Mouse (Mus musculus) neutrophil, adult 59 days (primary cell): ENCODE results near the gene Gstm2. TPM values are rescaled to one million over a fixed set of nuclear protein-coding genes. Genes with fewer than 3 reads are reported as not detected.

Experiments
- total RNA-seq, 2 experiments: library from RNA; stranded (reverse); gene quantifications; 1 replicate in 1 of 2; 2 replicates in 1 of 2; pipeline ENCODE4 v1.2.4; 2023

The Gstm2 gene
- total RNA-seq = not detected

GRCm38 (mm10) chr3:107986041-107986562, at the start of gene Gstm2:
Gstm2 (minus strand) TSS chr3:107986453.

DNA sequence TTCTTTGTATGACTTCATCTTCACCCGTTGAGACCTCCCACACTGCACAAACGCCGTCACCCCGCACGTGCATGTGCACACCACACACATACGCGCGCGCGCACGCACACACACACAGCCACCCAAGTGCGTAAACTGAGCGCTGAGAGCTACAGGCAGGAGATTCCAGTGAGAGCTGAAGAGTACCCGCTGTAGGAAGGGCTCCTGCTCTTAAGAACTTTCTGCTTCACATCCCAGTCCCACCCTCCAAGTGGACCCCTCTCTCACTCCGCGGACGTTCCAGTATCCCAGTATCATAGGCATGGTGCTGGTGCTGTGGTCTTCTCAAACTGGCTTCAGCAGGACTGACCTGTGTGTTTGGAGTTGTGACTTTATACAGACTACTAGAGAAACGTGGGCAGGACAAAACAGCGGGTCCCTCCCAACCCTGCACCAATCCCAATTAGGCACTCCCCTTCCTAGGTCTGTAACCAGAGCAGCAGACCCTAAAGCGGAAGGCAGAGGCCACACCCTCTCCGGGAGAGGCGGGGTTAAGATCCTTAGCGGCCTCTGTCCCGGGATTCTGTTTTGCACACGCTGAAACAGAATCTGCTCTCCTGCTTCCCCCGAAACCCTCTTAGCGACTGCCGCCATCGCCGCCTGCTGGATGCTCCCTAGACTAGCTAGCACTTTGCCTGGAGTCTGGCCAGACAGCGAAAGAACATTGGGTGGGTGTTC, 31.4 kb upstream of the Gstm2 start, which contains the start of gene Gstm1:
Gstm1 (minus strand) TSS at position 501 of the 717 bp plus-strand sequence.

DNA sequence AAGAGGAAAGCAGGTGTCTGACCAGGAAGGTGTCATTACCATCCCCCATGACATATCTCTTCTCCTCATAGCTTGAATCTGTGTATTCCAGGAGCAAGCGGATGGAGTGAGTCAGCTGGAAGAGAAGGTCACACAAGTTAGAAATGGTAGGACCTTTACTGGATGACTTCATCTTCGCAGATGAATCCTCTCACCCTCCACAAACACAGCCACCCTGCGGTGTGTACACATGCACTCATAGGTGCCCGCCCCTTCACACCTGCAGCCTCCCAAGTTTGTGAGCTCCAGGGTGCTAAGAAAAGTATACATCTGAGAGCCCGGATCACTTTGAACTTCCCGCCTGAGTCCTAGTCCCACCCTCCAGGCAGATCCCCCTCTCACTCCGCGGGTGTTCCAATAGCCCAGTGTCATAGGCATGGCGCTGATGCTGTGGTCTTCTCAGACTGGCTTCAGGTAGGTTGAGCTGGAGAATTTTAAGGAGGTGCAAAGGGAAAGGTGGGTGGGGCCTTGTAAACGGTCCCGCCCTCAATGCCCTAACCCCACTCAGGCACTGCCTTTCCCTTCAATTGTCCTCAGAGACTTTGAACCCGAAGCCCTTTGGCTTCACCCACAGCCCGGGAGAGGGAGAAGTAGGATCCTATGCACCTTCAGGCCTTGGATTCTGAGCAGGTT, 17.4 kb downstream of the Gstm2 start, which contains the start of gene Gstm3:
Gstm3 (minus strand) TSS at position 560 of the 672 bp plus-strand sequence.

GRCm38 (mm10) chr3:107943239-107943990, 42.8 kb downstream of the Gstm2 start, which contains the start of gene Gstm6:
Gstm6 (minus strand) TSS chr3:107943749.

Other genes starting within 250 kb of the Gstm2 start
- gene Csf1, start 226.0 kb downstream of the Gstm2 start, total RNA-seq = 10 to 100 TPM; 34.4 to 38.2 TPM
- not detected for gene Eps8l3, start 109.2 kb downstream of the Gstm2 start, total RNA-seq
- gene Gstm5, start 90.6 kb downstream of the Gstm2 start, total RNA-seq = 1 to 10 TPM; 2.1 to 6.6 TPM
- gene Gstm7, start 54.6 kb downstream of the Gstm2 start, total RNA-seq = 1 to 10 TPM in 1 of 2 experiments, under 1 TPM in 1; 0.64 to 1.3 TPM
- not detected for gene Gstm6, start 42.7 kb downstream of the Gstm2 start, total RNA-seq
- not detected for gene Gstm3, start 17.2 kb downstream of the Gstm2 start, total RNA-seq
- 100 to 1,000 TPM; 114 to 139 TPM for gene Gstm1, start 31.5 kb upstream of the Gstm2 start, total RNA-seq
- gene Gstm4, start 58.4 kb upstream of the Gstm2 start, total RNA-seq = 1 to 10 TPM; 5.0 to 5.2 TPM
- 10 to 100 TPM; 56.8 to 68.1 TPM for gene Ampd2, start 100.2 kb upstream of the Gstm2 start, total RNA-seq
- under 1 TPM in 1 of 2 experiments, not detected in 1; 0.56 TPM for gene Gnat2, start 106.3 kb upstream of the Gstm2 start, total RNA-seq
- 100 to 1,000 TPM; 105 to 110 TPM for gene Gnai3, start 159.7 kb upstream of the Gstm2 start, total RNA-seq
- gene Gpr61, start 168.4 kb upstream of the Gstm2 start, total RNA-seq = under 1 TPM in 1 of 2 experiments, not detected in 1; 0.11 TPM
- 1 to 10 TPM; 2.1 to 3.0 TPM for gene Amigo1, start 199.9 kb upstream of the Gstm2 start, total RNA-seq
- gene Cyb561d1, start 214.8 kb upstream of the Gstm2 start, total RNA-seq = 10 to 100 TPM; 29.1 to 31.1 TPM
- gene Atxn7l2, start 224.5 kb upstream of the Gstm2 start, total RNA-seq = 10 to 100 TPM; 12.1 to 12.2 TPM
- not detected for gene Sypl2, start 240.2 kb upstream of the Gstm2 start, total RNA-seq